Mouse (Mus musculus) G1E (cell line): ENCODE measurements around the gene Irs1. TPM values are rescaled to one million over a fixed set of nuclear protein-coding genes. Genes with fewer than 3 reads are reported as not detected.

Experiments
- ATAC-seq: 2 replicates; pipeline ENCODE4 v1.8.0; 2016; ENCODE audit warnings: mild to moderate bottlenecking; ENCODE audit not compliant: insufficient number of reproducible peaks, poor library complexity, low FRiP score, severe bottlenecking; ENCODE audit errors: extremely low read depth
- DNase-seq: peaks from one replicate; pipeline ENCODE4 v3.0.0; 2012; ENCODE audit warnings: low spot score
- H3K27me3 ChIP-seq: 2 replicates; pipeline ENCODE4 v1.6.1; 2012; ENCODE audit warnings: mild to moderate bottlenecking, low read length, inconsistent platforms; ENCODE audit not compliant: insufficient read depth
- H3K36me3 ChIP-seq: replicated peaks from 2 replicates; pipeline ENCODE3; 2012; ENCODE audit warnings: mild to moderate bottlenecking, inconsistent platforms
- H3K4me1 ChIP-seq: 2 replicates; pipeline ENCODE4 v1.6.1; 2012; ENCODE audit warnings: low read depth, low read length, inconsistent platforms, mixed read lengths; ENCODE audit not compliant: insufficient read depth
- H3K4me3 ChIP-seq: 2 replicates; pipeline ENCODE4 v1.5.1; 2012; ENCODE audit warnings: low read depth, mild to moderate bottlenecking, inconsistent platforms, low read length, moderate library complexity, mixed read lengths
- H3K9me3 ChIP-seq: replicated peaks from 2 replicates; pipeline ENCODE4 v1.6.1; 2012; ENCODE audit warnings: inconsistent platforms
- CTCF ChIP-seq: IDR thresholded peaks from 2 replicates; pipeline ENCODE4 v1.5.1; 2012; ENCODE audit warnings: low read depth, low read length, inconsistent platforms, mixed read lengths
- GATA1 ChIP-seq: IDR thresholded peaks from 2 replicates; pipeline ENCODE4 v1.6.1; 2012; ENCODE audit warnings: borderline replicate concordance, low read length, inconsistent platforms, mixed read lengths
- GATA2 ChIP-seq: IDR thresholded peaks from 2 replicates; pipeline ENCODE4 v1.6.1; 2012; ENCODE audit warnings: low read depth, low read length, inconsistent platforms, borderline replicate concordance
- POLR2AphosphoS5 ChIP-seq: IDR thresholded peaks from 2 replicates; pipeline ENCODE4 v1.6.1; 2012; ENCODE audit warnings: low read depth, low read length, inconsistent platforms; ENCODE audit not compliant: insufficient replicate concordance
- TAL1 ChIP-seq: conservative IDR thresholded peaks from 2 replicates; pipeline ENCODE4 v1.6.1; 2012; ENCODE audit warnings: low read depth, low read length, inconsistent platforms, mixed read lengths
- polyA plus RNA-seq: library from polyadenylated mRNA; stranded (reverse); fragments of >175 nt; gene quantifications from 2 replicates; pipeline ENCODE4 v1.2.3, GENCODE M21; 2012
- total RNA-seq, 2 experiments: library from RNA; stranded (forward) in 1 of 2; stranded (reverse) in 1 of 2; fragments of 200-1000 nt in 1 of 2; fragments of >200 nt in 1 of 2; fragmentation: Nextera tagmentation in 1 of 2; gene quantifications; 2 replicates each; pipeline ENCODE4 v1.2.3; 2014 to 2017

Gene Irs1
- total and polyA plus RNA-seq, 3 experiments, result 0.11 TPM; not detected in 2

DNA sequence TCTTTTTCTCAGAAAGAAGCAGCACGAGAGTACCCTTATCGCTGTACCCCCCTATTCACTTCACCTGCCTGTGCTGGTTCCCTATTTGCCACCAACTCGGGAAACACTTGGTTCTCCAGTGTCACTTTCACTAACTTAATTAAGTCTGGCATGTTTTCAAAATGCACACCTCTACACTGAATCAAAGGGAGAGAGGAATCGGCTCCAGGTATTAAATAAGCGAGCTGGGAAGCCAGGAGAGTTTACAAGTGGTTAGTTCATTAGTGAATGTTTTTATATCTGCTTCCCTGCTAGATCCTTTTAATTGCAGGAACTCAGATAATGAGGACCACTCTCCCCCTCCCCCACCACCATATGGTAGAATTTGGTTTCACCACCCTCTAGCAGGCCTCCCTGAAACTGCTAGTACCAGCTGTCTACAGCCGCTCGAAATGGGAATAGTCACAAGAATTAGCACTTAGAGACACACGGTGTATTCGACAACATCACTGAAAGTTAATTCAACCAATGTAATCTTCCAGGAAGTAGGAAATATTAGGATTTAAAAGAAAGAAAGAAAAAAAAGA lies 30.1 kb downstream of the Irs1 start:
- Histone ChIP-seq H3K36me3 (no peaks in the 10 kb centered on the region), H3K4me1 (no peaks in the 10 kb centered on the region), H3K27me3 (no peaks in the 10 kb centered on the region), H3K4me3 (no peak overlapping the region), H3K9me3 (no peaks in the 10 kb centered on the region)
- no peak for DNase-seq
- no peak for TF ChIP-seq CTCF
- TF ChIP-seq TAL1, result no peak
- no peak for TF ChIP-seq POLR2AphosphoS5
- no peak for TF ChIP-seq GATA2
- no peak for TF ChIP-seq GATA1
- no peak for ATAC-seq

DNA sequence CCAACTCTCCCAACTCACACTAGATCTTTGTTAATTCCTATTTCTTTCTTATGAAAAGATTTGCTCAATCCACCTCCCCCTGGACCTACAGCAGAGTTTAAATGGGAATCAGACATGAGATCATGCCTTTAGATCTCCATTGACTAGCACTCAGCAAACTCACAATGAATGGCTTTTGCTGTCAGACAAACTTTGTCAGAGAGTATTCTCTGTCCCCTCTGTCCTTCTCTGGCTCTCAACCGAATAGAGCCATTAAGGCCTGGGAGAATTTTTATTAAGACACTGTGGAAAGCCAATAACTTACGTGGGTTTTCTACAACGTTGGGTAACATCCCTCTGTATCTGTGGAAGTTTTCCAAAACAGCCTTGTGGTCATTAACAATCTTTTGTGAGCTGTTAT lies 31.2 kb downstream of the Irs1 start:
- TF ChIP-seq CTCF (no peak), GATA1 (no peak), POLR2AphosphoS5 (no peak), TAL1 (no peak), GATA2 (no peak)
- no peaks in the 10 kb centered on the region for H3K36me3 ChIP-seq
- no peaks in the 10 kb centered on the region for H3K27me3 ChIP-seq
- H3K4me1 ChIP-seq, result no peaks in the 10 kb centered on the region
- H3K4me3 ChIP-seq, result no peak overlapping the region
- H3K9me3 ChIP-seq, result no peaks in the 10 kb centered on the region
- ATAC-seq (no peak), DNase-seq (no peak)

DNA sequence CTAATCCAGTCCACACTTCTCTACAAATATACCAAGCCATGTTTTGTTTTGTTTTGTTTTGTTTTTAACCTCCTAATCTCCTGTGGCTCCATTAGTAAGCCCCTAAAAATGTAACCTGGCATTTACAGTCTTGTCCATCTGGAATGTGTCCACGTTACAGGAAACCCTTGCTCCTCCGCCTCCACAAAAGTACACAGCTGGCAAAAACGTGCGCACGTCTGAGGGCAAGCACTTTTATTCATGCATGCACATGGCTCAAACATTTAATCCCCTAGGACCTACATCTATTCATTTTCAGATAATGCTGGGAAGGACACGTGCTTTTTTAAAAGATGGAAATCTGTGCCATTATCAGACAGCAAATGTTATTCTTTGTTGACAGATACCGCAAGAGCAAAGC lies 32.9 kb downstream of the Irs1 start:
- Histone ChIP-seq H3K4me3 (no peak overlapping the region), H3K27me3 (no peaks in the 10 kb centered on the region), H3K9me3 (no peaks in the 10 kb centered on the region), H3K4me1 (no peaks in the 10 kb centered on the region), H3K36me3 (no peaks in the 10 kb centered on the region)
- DNase-seq, result no peak
- no peak for TF ChIP-seq TAL1
- no peak for TF ChIP-seq GATA1
- no peak for ATAC-seq

DNA sequence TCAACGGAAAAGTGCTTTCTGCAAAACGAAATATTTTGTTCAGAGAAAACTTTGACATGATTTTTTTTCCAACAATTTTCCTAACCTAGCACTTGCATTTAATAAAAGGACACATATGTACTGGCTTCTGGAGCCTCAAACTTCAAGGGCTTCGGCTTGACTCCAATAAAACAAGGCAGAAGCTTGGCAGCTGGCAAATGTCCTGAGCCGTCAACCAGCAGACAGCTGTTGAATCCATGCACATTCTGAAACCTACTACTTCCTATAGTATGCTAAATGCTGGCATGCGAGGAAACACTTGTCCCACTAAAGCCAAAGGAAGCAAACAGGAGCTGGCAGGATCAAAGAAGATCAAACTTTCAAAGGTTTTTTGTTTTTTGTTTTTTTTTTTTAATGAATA lies 33.8 kb downstream of the Irs1 start:
- Histone ChIP-seq H3K27me3 (no peaks in the 10 kb centered on the region), H3K36me3 (no peaks in the 10 kb centered on the region), H3K4me3 (no peak overlapping the region), H3K9me3 (no peaks in the 10 kb centered on the region), H3K4me1 (no peaks in the 10 kb centered on the region)
- DNase-seq, result no peak
- ATAC-seq, result no peak
- TF ChIP-seq GATA1, result no peak
- no peak for TF ChIP-seq POLR2AphosphoS5
- no peak for TF ChIP-seq CTCF
- no peak for TF ChIP-seq GATA2
- no peak for TF ChIP-seq TAL1

DNA sequence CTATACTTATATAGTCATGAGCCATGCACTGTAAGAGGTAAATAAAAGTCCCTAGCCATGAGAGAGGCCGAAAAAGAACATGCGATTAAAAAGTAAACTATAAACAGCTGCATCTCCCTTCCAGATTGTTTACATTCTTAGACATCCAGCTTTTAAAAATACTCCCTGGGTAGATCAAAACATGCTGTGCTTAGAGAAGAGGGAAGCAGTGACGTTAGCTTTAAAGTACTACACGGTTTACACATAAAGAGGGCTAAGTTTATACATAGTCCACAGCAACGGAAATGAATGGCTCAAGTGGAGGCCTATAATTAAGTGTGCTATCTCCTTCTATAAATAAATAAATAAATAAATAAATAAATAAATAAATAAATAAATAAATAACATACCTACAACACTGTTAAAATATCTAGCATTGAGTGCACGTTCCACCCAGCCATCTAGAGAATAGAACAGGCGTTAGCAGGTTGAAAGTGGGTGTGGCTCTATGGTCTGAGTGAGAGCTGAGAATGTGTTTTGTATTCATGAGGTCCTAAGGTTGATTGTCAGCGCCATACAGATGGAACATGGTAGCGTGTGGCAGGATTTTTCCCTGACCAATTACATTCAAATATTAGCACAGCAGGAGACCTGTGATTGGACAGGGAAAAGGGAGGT lies 37.3 kb downstream of the Irs1 start:
- TF ChIP-seq CTCF (no peak), GATA1 (no peak), TAL1 (no peak), GATA2 (no peak), POLR2AphosphoS5 (no peak)
- no peaks in the 10 kb centered on the region for H3K4me1 ChIP-seq
- H3K4me3 ChIP-seq, result no peak overlapping the region
- no peaks in the 10 kb centered on the region for H3K36me3 ChIP-seq
- ATAC-seq, result no peak
- H3K9me3 ChIP-seq, result no peaks in the 10 kb centered on the region
- no peaks in the 10 kb centered on the region for H3K27me3 ChIP-seq
- DNase-seq, result no peak

DNA sequence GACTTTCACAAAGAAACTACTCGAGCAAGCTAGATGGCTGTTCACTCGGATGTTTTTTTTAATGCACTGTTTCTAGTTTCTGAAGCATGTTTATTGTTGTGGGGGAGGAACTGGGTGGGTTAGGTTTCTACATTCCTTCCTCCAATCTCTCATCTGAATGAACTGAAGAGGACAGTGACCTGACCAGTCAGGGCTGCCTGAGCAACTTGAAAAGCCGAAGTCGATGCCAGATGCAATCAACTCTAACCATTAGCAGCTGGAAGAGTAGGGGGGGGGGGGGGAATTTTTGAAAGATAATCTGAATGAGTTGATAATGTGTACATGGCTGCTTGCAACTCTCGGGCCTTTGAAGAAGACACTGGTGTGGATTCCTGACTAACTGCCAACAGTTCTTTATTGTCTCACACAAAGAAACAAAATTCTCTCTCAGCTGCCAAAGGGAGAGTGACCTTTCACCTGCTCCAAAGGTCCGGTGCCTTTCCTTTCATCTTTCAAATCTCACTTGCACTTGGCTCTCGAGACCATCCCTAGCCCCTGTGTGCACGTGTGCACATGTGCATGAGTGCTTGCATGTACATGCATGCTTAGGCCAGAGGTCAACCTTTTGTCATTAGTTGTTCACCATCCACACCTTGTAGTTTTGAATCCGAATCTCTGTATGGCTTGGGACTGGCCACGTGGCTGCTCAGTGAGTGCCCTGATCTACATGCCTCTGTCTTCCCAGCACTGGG lies 43.8 kb downstream of the Irs1 start:
- H3K36me3 ChIP-seq, result no peaks in the 10 kb centered on the region
- DNase-seq (no peak), ATAC-seq (no peak)
- H3K4me1 ChIP-seq, result no peaks in the 10 kb centered on the region
- TF ChIP-seq GATA1 (no peak), TAL1 (no peak), POLR2AphosphoS5 (no peak), GATA2 (no peak), CTCF (no peak)
- H3K4me3 ChIP-seq, result no peak overlapping the region
- H3K27me3 ChIP-seq, result no peaks in the 10 kb centered on the region
- no peaks in the 10 kb centered on the region for H3K9me3 ChIP-seq

DNA sequence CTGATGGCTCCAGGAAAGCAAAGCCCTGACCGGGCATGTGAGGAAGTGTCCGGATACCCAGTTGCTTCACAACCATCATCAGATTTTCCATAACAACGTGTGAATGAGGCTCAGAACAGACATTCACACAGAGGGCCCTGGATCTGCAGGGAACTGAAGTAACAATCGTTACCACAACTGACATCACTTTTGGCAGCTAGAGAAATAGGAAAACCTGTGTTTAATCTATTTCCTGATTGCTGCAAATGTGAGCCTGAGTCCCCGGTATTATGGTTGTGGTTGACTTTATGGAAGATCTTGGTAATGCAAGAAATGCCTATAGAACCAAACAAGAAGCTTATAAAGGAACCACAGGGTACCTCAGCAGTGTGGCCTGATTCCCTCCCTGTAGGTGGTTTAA lies 46.2 kb downstream of the Irs1 start:
- H3K27me3 ChIP-seq, result no peaks in the 10 kb centered on the region
- TF ChIP-seq GATA2, result no peak
- no peak for TF ChIP-seq GATA1
- no peak for TF ChIP-seq CTCF
- TF ChIP-seq TAL1, result no peak
- TF ChIP-seq POLR2AphosphoS5, result no peak
- no peaks in the 10 kb centered on the region for H3K36me3 ChIP-seq
- ATAC-seq (no peak), DNase-seq (no peak)
- H3K4me3 ChIP-seq, result no peak overlapping the region
- no peaks in the 10 kb centered on the region for H3K9me3 ChIP-seq
- no peaks in the 10 kb centered on the region for H3K4me1 ChIP-seq
